Mouse (Mus musculus) ZHBTc4 (cell line): ENCODE measurements around the gene Myo1h.
A peak's percentile ranks its signal among the peaks of the same experiment; 100 is the strongest.

Experiments
- DNase-seq: peaks from one replicate; pipeline ENCODE4 v3.0.0-alpha.2; 2011; ENCODE audit warnings: low read depth, low spot score

Myo1h gene

DNA sequence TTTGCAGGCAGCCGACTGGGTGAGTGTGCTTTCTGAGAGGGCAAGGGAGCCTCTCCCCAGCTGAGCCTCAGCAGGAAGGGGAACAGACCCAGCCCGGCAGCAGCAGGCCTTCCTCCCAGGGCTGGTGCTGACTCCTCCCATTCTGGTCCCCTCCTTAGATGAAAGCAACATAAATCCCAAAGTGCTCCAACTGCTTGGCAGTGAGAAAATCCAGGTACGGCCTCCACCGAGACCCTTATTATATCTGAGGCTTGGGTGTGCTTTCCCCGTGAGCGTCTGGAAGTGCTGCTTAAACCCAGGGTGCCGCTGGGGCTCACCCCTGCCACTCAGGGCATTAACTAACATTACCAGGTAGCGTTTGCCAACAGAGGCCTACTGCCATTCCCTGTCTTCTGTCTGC lies 70.6 kb downstream of the Myo1h start:
- DNase-seq: no peak

- no peak for DNase-seq
Observed at GRCm38 (mm10) chr5:114360968-114361367, 72.0 kb downstream of the Myo1h start.

GRCm38 (mm10) chr5:114365043-114365752 lies 76.2 kb downstream of the Myo1h start:
- no peak for DNase-seq

DNA sequence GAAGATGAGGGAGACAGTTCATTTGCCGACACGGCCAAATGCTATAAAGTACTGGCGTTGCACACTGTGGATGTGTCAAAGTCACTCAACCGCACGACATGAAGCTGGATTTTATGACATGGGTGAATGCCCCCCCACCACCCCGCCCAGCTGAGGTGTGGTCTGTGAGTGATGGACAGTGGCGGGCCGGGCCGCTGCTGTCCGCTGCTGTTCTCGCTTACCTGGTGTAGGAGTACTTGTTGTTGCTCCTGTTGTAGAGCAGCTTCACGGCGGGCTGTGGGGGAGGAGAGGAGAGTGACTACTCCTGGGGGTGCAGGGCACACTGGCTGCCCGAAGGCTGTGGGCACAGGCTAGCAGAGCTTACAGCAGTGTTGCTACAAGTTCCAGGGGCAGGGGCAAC lies 79.2 kb downstream of the Myo1h start:
- no peak for DNase-seq

DNA sequence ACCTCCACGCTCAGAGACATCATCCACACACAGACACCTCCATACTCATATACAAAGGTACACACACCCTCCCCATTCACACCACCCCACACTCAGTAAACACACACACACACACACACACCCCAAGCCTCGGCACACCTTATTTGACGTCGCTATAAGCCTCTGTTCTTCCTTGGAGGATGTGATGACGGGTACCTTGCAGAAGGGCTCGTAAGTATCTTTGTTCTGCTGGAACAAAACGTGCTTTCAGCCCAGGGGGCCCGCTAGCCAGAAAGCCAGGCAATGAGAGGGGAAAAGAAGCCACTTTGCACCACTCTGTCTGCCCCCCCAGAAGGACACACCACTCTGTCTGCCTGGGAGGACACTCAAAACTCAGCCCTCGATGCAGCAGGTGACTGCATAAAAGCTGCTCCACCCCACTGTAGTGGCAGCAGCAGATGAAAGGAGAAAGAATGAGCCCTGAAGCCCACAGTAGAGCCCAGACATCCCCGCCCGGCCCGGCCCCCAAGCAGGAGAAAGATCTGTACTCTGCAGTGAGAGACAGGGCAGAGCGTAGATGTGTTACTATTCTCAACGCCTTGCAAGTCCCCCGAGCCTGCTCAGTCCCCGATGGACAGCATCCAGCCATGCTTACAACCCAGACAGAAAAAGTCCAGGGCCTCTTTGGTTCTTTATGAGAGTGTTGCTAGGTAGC lies 80.0 kb downstream of the Myo1h start:
- peak; percentile 52 for DNase-seq

GRCm38 (mm10) chr5:114369921-114370320 lies 81.0 kb downstream of the Myo1h start:
- no peak for DNase-seq

DNA sequence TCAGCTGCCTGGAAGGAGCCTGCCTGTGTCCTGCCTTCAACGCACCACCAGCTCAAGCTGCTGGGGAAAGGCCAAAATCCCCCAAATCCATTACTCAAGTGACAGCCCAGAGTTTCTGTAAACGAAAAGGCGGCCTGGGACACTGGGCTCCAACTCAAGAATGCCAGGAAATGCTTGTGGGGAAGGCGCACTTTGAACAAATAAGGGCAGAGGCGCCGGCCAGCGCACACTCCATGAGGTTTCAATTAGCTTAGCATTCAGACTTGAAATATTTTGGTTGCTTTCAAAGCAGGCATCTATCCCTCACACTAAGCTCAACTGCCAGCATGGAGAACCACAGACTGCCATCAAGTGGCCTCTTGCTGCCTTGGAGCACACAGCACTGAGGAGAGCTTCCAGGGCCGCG lies 81.4 kb downstream of the Myo1h start:
- DNase-seq: no peak

- DNase-seq: no peak
Observed at GRCm38 (mm10) chr5:114371331-114371730, 82.4 kb downstream of the Myo1h start.

GRCm38 (mm10) chr5:114371731-114372473 lies 82.9 kb downstream of the Myo1h start:
- no peak for DNase-seq

GRCm38 (mm10) chr5:114372565-114372964 lies 83.6 kb downstream of the Myo1h start:
- peak; percentile 85 for DNase-seq

DNA sequence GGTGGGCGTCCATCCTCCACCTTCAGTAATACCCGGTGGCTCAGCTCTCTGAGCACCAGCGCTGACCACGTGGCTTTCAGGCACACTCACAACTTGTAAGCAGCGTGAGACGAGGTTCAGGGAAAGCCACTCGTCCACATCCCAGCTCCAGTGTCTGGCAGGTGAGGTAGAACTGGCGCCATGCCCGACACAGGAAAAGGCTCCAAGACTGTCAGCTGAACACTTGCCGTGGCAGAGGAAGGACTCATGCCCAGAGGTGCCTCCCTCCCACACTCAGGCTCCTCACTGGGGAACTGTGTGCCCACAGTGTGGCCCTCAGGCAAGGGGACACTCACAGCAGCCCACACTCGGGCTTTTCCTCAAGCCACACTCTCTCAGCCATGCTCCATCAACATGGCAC lies 84.2 kb downstream of the Myo1h start:
- DNase-seq: no peak

DNA sequence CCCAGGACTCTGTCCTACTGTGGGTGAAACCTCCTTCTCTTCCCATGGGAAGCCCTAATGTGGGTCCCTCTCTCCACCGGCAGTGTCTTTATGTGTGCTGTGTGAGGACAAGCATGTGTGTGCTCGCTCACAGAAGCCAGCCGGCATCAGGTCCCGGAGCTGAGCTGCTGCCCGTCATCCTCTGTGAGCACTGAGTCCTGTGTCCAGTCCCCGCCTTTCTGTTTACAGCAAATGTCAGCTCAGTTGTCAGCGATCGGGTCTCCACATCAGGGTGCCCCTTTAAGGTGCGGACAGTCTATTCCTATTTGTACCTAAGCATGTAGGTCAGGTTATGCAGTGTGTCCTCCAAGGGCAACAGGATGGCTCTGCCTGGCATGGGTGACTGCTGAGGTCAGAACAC lies 84.6 kb downstream of the Myo1h start:
- DNase-seq: no peak

GRCm38 (mm10) chr5:114374409-114375213 lies 85.6 kb downstream of the Myo1h start:
- DNase-seq: no peak

DNA sequence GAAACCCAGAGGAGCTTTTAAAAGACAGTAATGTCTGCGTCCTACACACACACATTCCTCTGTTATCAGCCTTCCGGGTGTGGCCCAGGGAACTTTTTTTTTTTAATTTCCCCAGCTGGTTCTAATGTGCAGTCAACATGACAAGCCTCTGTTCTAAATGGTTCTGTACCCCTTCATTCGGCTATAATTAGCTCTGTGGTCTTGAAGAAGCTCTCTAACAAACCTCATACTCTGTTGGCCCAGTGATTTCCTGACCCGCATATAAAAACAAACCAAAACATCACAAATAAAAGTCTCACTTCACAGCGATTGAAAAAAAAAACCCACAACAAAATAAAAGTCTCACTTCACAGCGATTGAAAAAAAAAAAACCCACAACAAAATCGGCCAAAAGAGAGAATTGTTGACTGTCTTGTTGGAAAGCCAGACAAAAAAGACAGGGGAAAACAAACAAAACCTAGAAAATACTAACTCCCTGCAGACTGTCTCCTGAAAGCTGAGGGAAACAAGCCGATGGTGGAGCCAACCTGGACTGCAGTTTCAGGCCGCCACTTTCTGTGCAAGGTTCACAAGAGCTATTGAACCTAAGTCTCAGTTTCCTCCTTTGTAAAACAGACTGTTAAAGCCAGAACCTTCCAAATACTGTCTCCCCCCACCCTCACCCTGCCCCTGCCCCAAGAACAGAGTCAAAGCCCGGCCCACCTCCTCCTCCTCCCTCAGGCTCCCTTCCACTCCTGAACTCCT lies 89.4 kb downstream of the Myo1h start:
- no peak for DNase-seq

DNA sequence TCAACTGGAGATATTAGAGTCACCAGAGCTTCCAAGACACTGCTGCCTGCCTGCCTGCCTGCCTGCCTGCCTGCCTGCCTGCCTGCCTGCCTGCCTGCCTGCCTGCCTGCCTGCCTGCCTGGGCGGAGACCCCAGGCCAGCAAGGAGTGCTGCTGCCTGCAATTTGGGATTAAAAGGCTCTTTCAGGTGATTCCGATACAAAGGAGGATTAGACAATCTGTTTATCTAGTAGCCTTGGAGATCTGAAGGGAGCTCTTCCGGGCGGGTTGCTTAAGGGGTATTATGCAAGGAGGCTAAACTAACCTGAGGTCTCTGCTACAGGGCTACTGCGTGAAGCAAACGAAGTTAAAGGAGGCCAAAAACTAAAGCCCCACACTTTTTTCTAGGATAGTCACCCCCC lies 90.0 kb downstream of the Myo1h start:
- no peak for DNase-seq

- DNase-seq: no peak
Observed at GRCm38 (mm10) chr5:114379763-114380162, 90.8 kb downstream of the Myo1h start.

GRCm38 (mm10) chr5:114380209-114381012 lies 91.4 kb downstream of the Myo1h start, which contains the start of the genes Kctd10 and Ube3b:
TSS of gene Kctd10 (minus strand) at chr5:114380508.
TSS of gene Ube3b (plus strand) at chr5:114380607.
- DNase-seq: peak; percentile 96

GRCm38 (mm10) chr5:114381013-114381351 lies 92.0 kb downstream of the Myo1h start:
- DNase-seq: no peak

GRCm38 (mm10) chr5:114383184-114383904 lies 94.4 kb downstream of the Myo1h start:
- peak; percentile 78 for DNase-seq

DNA sequence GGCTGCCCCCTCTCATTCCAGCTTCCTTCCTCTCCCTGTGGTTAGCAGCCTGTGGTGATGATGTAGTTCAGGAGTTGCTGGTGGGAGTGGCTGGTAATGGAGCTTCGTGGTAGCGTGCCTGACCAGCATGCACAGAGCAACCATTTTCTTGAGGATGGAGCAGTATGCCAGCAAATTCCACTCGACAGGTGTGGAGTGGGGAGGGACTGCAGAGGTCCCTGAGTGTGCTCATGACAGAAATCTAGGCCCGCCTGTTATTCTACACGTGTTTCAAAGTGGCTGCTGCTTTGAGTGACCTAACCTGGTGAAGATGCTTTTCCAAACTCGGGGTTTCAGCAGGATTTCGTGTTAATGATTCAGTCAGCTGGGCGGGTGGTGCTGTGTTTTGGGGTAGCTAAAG lies 95.5 kb downstream of the Myo1h start:
- no peak for DNase-seq
